Mouse (Mus musculus): Measurements from ENCODE around the gene Fbxo5. TPM values are rescaled to one million over a fixed set of nuclear protein-coding genes. Genes with fewer than 3 reads are reported as not detected.

The Fbxo5 gene
- polyA plus RNA-seq, 1 experiment: 3.4 TPM

- Histone ChIP-seq H3K9me3 (ENCODE audit: control insufficient read depth, low read length) (no peaks in the 10 kb centered on the region), H3K4me1 (ENCODE audit: control insufficient read depth) (peaks cover 5% of the 10 kb centered on the region), H3K27me3 (ENCODE audit: control insufficient read depth) (no peaks in the 10 kb centered on the region), H3K36me3 (ENCODE audit: control insufficient read depth) (peaks cover 90% of the 10 kb centered on the region), H3K4me3 (replicated peaks) (no peak overlapping the region)
- TF ChIP-seq TAL1 (IDR thresholded peaks at IDR 0.05; ENCODE audit: low read length) (no peak), GATA1 (IDR thresholded peaks at IDR 0.05; ENCODE audit: low read length) (no peak)
Observed at GRCm38 (mm10) chr10:5815968-5816367, 10.6 kb upstream of the Fbxo5 start.

DNA sequence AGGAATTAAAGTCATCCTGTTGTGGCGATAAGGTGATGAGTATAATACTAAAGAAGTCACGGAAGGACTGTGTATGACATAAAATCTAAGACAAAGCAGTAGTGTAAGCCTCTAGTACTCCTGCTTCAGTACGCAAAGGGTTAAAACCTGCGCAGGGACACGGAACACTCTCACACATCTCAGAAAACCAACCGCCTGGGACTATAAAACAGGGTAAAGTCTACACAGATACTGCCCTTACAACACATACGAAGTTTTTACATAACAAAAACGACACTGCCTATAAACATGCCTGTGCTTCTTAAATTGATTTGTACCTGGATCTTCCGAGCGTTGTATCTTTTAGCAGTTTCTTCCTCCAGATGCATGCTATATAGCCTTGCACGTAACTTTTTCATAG is 8.3 kb upstream of the Fbxo5 start:
- TF ChIP-seq TAL1 (IDR thresholded peaks at IDR 0.05; ENCODE audit: low read length): no peak
- peaks cover 3% of the 10 kb centered on the region; the same call in 1 of the 2 replicates for H3K4me1 ChIP-seq (ENCODE audit: control insufficient read depth)
- H3K27me3 ChIP-seq (ENCODE audit: control insufficient read depth): no peaks in the 10 kb centered on the region
- no peak overlapping the region for H3K4me3 ChIP-seq (replicated peaks)
- peaks cover 70% of the 10 kb centered on the region for H3K36me3 ChIP-seq (ENCODE audit: control insufficient read depth)
- H3K9me3 ChIP-seq (ENCODE audit: control insufficient read depth, low read length): no peaks in the 10 kb centered on the region

GRCm38 (mm10) chr10:5807683-5808082 is 2.3 kb upstream of the Fbxo5 start:
- TF ChIP-seq GATA1 (IDR thresholded peaks at IDR 0.05; ENCODE audit: low read length) (no peak), TAL1 (IDR thresholded peaks at IDR 0.05; ENCODE audit: low read length) (no peak)
- Histone ChIP-seq H3K27me3 (ENCODE audit: control insufficient read depth) (no peaks in the 10 kb centered on the region), H3K36me3 (ENCODE audit: control insufficient read depth) (peaks cover 36% of the 10 kb centered on the region), H3K4me1 (ENCODE audit: control insufficient read depth) (peaks cover 31% of the 10 kb centered on the region), H3K4me3 (replicated peaks) (no peak overlapping the region), H3K9me3 (ENCODE audit: control insufficient read depth, low read length) (peaks cover 2% of the 10 kb centered on the region; the same call in 1 of the 2 replicates)

- peaks cover 36% of the 10 kb centered on the region for H3K36me3 ChIP-seq (ENCODE audit: control insufficient read depth)
- peaks cover 2% of the 10 kb centered on the region; the same call in 1 of the 2 replicates for H3K9me3 ChIP-seq (ENCODE audit: control insufficient read depth, low read length)
- TF ChIP-seq TAL1 (IDR thresholded peaks at IDR 0.05; ENCODE audit: low read length) (no peak), GATA1 (IDR thresholded peaks at IDR 0.05; ENCODE audit: low read length) (no peak)
- peaks cover 38% of the 10 kb centered on the region for H3K4me1 ChIP-seq (ENCODE audit: control insufficient read depth)
- no peaks in the 10 kb centered on the region for H3K27me3 ChIP-seq (ENCODE audit: control insufficient read depth)
- H3K4me3 ChIP-seq (replicated peaks): peak overlapping the region; percentile 99
Observed at GRCm38 (mm10) chr10:5806996-5807395, 1.6 kb upstream of the Fbxo5 start.

DNA sequence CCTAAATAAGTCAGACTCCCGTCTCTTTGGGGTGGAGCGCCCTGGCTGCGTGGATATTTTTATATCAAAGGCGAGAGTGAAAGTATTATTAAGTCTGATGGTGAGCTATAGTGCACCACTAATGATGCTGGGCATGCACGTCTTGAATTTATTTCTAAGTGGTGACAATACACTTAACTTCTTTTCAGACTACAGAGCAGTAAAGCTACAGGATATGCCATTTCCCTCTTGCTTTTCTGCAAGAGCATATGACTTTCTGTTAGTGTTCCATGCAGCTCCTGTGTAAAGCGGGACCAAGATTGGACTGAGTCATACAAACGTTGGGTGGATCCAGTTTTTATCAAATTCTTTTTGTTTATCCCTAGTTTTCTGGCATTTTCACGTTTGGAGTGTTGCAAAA is 1.0 kb upstream of the Fbxo5 start:
- Histone ChIP-seq H3K4me1 (ENCODE audit: control insufficient read depth) (peaks cover 43% of the 10 kb centered on the region), H3K9me3 (ENCODE audit: control insufficient read depth, low read length) (peaks cover 2% of the 10 kb centered on the region; the same call in 1 of the 2 replicates)
- TF ChIP-seq GATA1 (IDR thresholded peaks at IDR 0.05; ENCODE audit: low read length): no peak
- TF ChIP-seq TAL1 (IDR thresholded peaks at IDR 0.05; ENCODE audit: low read length): no peak

GRCm38 (mm10) chr10:5805731-5806307 is 419 bp upstream of the Fbxo5 start:
- no peaks in the 10 kb centered on the region for H3K27me3 ChIP-seq (ENCODE audit: control insufficient read depth)
- TF ChIP-seq TAL1 (IDR thresholded peaks at IDR 0.05; ENCODE audit: low read length) (no peak), GATA1 (IDR thresholded peaks at IDR 0.05; ENCODE audit: low read length) (no peak)
- peaks cover 49% of the 10 kb centered on the region for H3K4me1 ChIP-seq (ENCODE audit: control insufficient read depth)
- H3K4me3 ChIP-seq (replicated peaks): peak overlapping the region; percentile 99
- peaks cover 2% of the 10 kb centered on the region; the same call in 1 of the 2 replicates for H3K9me3 ChIP-seq (ENCODE audit: control insufficient read depth, low read length)
- H3K36me3 ChIP-seq (ENCODE audit: control insufficient read depth): peaks cover 41% of the 10 kb centered on the region

More for the DNA sequence above, 1.0 kb upstream of the Fbxo5 start:
- H3K27me3 ChIP-seq (ENCODE audit: control insufficient read depth): no peaks in the 10 kb centered on the region
- H3K4me3 ChIP-seq (replicated peaks): peak overlapping the region; percentile 99
- peaks cover 36% of the 10 kb centered on the region for H3K36me3 ChIP-seq (ENCODE audit: control insufficient read depth)

GRCm38 (mm10) chr10:5804691-5805156 is 676 bp downstream of the Fbxo5 start:
- peaks cover 55% of the 10 kb centered on the region for H3K4me1 ChIP-seq (ENCODE audit: control insufficient read depth)
- H3K9me3 ChIP-seq (ENCODE audit: control insufficient read depth, low read length): peaks cover 2% of the 10 kb centered on the region; the same call in 1 of the 2 replicates
- H3K27me3 ChIP-seq (ENCODE audit: control insufficient read depth): no peaks in the 10 kb centered on the region
- TF ChIP-seq GATA1 (IDR thresholded peaks at IDR 0.05; ENCODE audit: low read length) (peak; percentile 86), TAL1 (IDR thresholded peaks at IDR 0.05; ENCODE audit: low read length) (no peak)
- peak overlapping the region; percentile 99 for H3K4me3 ChIP-seq (replicated peaks)
- peaks cover 52% of the 10 kb centered on the region for H3K36me3 ChIP-seq (ENCODE audit: control insufficient read depth)

GRCm38 (mm10) chr10:5803739-5804138 is 1.7 kb downstream of the Fbxo5 start:
- Histone ChIP-seq H3K4me1 (ENCODE audit: control insufficient read depth) (peaks cover 52% of the 10 kb centered on the region), H3K27me3 (ENCODE audit: control insufficient read depth) (no peaks in the 10 kb centered on the region), H3K9me3 (ENCODE audit: control insufficient read depth, low read length) (peaks cover 2% of the 10 kb centered on the region; the same call in 1 of the 2 replicates), H3K4me3 (replicated peaks) (peak overlapping the region; percentile 99), H3K36me3 (ENCODE audit: control insufficient read depth) (peaks cover 61% of the 10 kb centered on the region)
- TF ChIP-seq GATA1 (IDR thresholded peaks at IDR 0.05; ENCODE audit: low read length): no peak
- no peak for TF ChIP-seq TAL1 (IDR thresholded peaks at IDR 0.05; ENCODE audit: low read length)

DNA sequence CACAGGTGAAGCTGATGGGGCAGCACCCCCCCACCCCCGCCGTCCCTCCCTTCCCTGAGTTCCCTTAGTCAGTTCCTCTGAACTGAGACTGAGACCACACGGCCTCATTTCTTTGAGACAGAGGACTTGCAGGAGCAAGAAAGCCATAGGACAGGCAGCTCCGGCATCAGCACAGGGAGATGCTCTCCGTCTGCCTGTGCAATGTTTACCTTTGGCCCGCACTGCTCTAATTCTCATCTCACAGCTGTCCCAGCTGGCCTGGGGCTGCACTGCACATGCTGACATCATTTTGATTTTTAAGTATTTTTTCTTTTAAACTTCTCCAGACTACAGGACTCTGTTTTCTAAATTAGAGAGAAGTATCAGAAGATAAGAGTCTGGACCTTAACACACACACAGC is 2.5 kb downstream of the Fbxo5 start:
- Histone ChIP-seq H3K4me1 (ENCODE audit: control insufficient read depth) (peaks cover 52% of the 10 kb centered on the region), H3K4me3 (replicated peaks) (peak overlapping the region; percentile 99), H3K36me3 (ENCODE audit: control insufficient read depth) (peaks cover 69% of the 10 kb centered on the region), H3K9me3 (ENCODE audit: control insufficient read depth, low read length) (peaks cover 2% of the 10 kb centered on the region; the same call in 1 of the 2 replicates), H3K27me3 (ENCODE audit: control insufficient read depth) (no peaks in the 10 kb centered on the region)
- no peak for TF ChIP-seq GATA1 (IDR thresholded peaks at IDR 0.05; ENCODE audit: low read length)
- no peak for TF ChIP-seq TAL1 (IDR thresholded peaks at IDR 0.05; ENCODE audit: low read length)

Measured in erythroblast, embryonic 14.5 days (primary cell).